Mouse (Mus musculus): Measurements from ENCODE around the gene Mia3.
"Not testable (repeated sequence)": the region's sequence is repeated elsewhere in the genome, so short reads cannot be mapped to it uniquely, and the experiment has no call there.

Gene Mia3

DNA sequence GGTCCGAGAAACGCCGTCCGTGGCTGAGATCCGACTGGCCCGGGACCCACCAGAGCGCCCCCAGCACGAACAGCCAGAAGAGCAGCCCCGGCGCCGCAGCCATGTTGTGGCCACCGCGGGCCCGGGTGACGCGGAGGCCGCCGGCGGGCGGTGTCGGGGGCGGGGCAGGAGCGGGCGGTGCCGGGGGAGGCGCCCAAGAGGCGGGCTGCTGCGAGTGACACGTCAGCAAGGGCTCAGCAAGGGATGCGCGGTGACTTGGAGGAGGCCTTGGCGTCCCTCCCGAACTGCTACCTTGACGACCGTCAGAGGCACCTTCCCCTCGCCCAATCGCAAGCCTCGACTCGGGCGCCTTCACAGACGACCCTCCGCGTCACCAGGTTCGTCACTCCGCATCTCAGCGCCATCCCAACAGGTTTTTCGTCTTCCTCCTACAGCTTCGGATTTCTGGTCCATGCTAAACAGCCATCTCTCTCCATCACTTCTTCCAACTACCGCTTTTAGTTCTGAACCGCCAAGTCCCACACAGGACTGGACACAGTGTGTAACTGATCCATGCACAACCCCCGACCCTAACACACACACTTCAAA lies at the start of gene Mia3:
TSS of gene Mia3 (minus strand) at position 127 of the 588 bp plus-strand sequence.
- peak; percentile 94 for DNase-seq (ENCODE audit: low spot score)

DNA sequence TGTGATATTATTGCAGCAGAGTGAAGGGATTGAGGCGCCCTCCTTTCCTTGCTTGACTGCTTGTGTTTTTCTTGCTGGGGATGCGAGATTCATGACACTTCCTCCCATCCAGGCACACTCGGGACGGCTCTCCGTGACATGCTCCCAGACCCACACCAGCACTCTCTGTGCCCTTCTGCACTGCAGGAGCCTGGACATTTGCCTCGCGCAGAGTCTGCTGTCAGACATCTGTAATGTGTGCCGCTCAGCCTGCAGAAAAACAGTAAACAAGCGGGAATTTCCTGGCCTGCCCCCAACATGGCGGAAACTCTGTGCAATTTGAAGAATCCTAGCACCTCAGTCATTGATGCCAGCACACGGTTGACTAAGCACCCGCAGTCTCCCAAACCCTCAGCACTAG lies 48.5 kb upstream of the Mia3 start, which contains the start of gene Hhipl2:
TSS of gene Hhipl2 (plus strand) at position 343 of the 400 bp plus-strand sequence.
- DNase-seq (ENCODE audit: low spot score): no peak

- no peak for DNase-seq (ENCODE audit: low spot score)
Observed at GRCm38 (mm10) chr1:183414081-183414727, 44.9 kb upstream of the Mia3 start.

DNA sequence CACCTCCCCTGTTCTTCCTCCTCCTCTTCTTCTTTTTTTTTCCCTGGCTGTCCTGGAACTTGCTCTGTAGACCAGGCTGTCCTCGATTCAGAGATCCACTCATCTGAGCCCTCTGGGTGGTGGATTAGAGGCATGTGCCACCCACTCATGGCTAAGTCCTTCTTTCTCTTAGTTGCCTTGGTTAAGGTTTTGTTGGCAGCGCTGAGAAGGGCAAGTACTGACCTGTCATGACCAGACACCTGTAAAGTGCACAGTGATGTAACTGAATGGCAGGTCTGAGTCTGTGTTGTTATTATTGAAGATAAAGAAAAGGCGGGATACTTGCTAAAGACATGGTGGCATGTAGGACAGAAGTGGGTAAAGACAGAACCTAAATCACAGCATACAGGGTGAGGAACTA lies 34.0 kb upstream of the Mia3 start:
- DNase-seq (ENCODE audit: low spot score): no peak

- peak; percentile 96 for DNase-seq (ENCODE audit: low spot score)
Observed at GRCm38 (mm10) chr1:183388426-183389406, 19.4 kb upstream of the Mia3 start, which contains the start of gene Taf1a. Gene Taf1a, plus strand, starts transcription at chr1:183388981.

- DNase-seq (ENCODE audit: low spot score): not testable (repeated sequence)
Observed at GRCm38 (mm10) chr1:183387421-183387820, 18.1 kb upstream of the Mia3 start.

DNA sequence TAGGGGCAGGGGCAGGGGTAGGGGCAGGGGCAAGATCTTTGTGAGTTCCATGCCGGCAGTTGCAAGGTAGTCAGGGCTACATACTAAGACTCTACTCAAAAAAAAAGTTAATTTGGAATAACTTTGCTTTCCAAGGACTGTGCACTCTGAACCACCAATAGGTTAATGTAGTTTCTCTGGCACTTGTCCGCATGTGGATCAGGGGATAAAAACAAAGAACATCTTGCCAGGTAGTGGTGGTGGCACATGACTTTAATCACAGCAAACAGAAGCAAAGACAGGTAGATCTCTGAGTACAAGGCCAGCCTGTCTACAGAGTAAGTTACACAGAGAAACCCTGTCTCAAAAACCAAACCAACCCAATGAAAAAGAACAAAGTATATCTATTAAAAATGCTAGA lies 13.3 kb upstream of the Mia3 start:
- DNase-seq (ENCODE audit: low spot score): no peak

- DNase-seq (ENCODE audit: low spot score): no peak
Observed at GRCm38 (mm10) chr1:183381816-183382215, 12.5 kb upstream of the Mia3 start.

GRCm38 (mm10) chr1:183379376-183379775 lies 10.0 kb upstream of the Mia3 start:
- not testable (repeated sequence) for DNase-seq (ENCODE audit: low spot score)

- DNase-seq (ENCODE audit: low spot score): no peak
Observed at GRCm38 (mm10) chr1:183378321-183378941, 9.1 kb upstream of the Mia3 start.

DNA sequence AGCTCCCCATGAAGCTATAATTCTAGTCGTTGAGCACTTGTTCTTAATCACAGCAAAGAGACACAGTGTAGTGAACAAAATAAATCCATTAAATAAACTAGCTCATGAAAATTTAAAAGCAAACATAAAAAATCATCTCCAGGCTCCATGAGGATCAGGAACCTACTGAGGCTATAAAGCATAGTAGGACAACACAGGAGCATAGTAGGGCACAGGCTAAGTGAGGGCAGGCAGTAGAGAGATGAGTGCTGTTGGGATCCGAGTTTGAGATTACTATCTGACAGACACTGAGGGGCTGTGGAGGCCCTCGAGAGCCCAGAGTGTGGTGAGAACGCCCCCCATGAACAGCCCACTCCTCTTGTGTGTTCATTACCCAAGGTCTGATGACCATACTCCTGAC lies 7.7 kb upstream of the Mia3 start:
- DNase-seq (ENCODE audit: low spot score): no peak

- DNase-seq (ENCODE audit: low spot score): no peak
Observed at GRCm38 (mm10) chr1:183374728-183375127, 5.4 kb upstream of the Mia3 start.

DNA sequence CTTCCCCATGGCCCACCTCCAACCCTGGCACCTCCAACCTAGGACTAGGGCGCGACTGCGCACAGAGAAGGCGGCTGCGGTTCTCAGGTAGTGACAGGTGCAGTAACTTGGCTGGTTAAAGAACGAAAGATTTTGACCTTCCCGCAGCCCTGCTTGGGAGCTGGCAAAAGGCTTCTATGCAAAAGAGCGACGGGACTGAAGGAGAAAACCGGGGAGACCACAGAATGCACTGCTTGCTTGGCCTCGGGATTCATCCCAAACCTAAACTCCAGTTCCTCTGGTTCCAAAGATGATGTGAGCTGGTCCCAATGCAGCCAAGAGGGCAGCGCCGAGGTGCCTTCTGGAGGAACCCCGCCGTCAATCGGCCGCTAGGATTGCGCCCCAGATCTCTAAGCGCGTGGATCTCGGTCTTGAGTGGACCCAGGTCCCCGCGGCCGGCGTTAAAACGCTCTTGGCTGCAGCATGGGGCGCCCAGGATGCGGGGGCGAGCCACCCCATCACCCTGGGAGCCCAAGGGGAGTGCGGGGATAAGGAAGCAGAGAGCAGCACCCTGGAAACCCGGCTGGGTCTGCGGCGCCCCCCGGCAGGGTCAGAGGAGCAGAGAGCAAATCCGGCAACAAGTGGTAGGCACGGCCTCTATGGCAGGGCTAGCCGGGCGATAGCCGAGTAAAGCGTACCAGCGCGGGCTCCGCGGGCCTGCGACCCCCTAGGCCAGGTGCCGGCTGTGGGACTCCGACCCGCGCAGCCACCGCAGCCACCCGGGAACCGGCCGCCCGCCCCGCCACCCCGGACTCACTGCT lies 552 bp downstream of the Mia3 start:
- DNase-seq (ENCODE audit: low spot score): peak; percentile 33

GRCm38 (mm10) chr1:183366361-183366760 lies 3.0 kb downstream of the Mia3 start:
- DNase-seq (ENCODE audit: low spot score): no peak

- DNase-seq (ENCODE audit: low spot score): no peak
Observed at GRCm38 (mm10) chr1:183363577-183363867, 5.8 kb downstream of the Mia3 start.

- no peak for DNase-seq (ENCODE audit: low spot score)
Observed at GRCm38 (mm10) chr1:183362729-183363576, 6.4 kb downstream of the Mia3 start.

GRCm38 (mm10) chr1:183362301-183362700 lies 7.1 kb downstream of the Mia3 start:
- no peak for DNase-seq (ENCODE audit: low spot score)

GRCm38 (mm10) chr1:183358901-183359300 lies 10.5 kb downstream of the Mia3 start:
- no peak for DNase-seq (ENCODE audit: low spot score)

GRCm38 (mm10) chr1:183349840-183350239 lies 19.5 kb downstream of the Mia3 start:
- peak; percentile 80 for DNase-seq (ENCODE audit: low spot score)

DNA sequence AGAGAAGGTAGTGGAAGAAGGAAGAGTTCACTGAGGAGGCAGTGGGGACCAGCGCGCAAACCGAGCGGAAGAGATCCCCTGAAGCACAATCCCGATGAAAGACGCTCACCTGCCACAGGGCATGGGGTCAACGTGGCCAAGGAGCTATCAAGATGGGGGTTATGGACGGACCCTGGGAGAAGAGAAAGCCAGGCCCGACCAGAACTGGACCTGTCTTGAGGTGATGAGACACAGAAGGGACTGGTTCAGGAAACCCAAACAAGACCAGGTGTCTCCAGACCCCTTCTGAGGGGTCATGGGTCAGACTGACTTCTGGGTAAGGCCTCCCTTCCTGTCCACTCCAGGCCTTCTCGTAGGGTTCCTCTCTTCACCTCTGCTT lies 23.5 kb downstream of the Mia3 start:
- DNase-seq (ENCODE audit: low spot score): peak; percentile 8

Measured in embryo, embryonic 10.5 days (tissue).